Mouse (Mus musculus) heart, embryonic 14.5 days (tissue): ENCODE measurements at regions not wholly inside any gene's neighbourhood (a gene's known extent, or its start where the extent isn't known, plus 50 kb on each side); places are given as distances from the start of the nearest gene placed in this dataset.
A peak's percentile ranks its signal among the peaks of the same experiment; 100 is the strongest.

Experiments used
- ATAC-seq: fragments of 200-750 bp; cut with Nextera tagmentation; 2 replicates; pipeline ENCODE4 v1.8.0; 2017; ENCODE audit warnings: low read depth, moderate TSS enrichment; ENCODE audit not compliant: insufficient number of reproducible peaks, insufficient read depth, low FRiP score
- H3K27ac ChIP-seq, 2 experiments: fragments of 200-500 bp in 1 of 2; fragments of 300-500 bp in 1 of 2; sonication (generic) in 1 of 2; replicated peaks in 1 of 2; 2 replicates each; pipeline ENCODE4 v1.5.1; 2012 to 2014; ENCODE audit warnings: low read depth in 2 of 2, low read length in 2 of 2, control low read depth in 1 of 2, mild to moderate bottlenecking in 1 of 2, mixed read lengths in 1 of 2; ENCODE audit not compliant: control insufficient read depth in 1 of 2, insufficient read depth in 1 of 2
- H3K27me3 ChIP-seq: fragments of 300-500 bp; sonication (generic); 2 replicates; pipeline ENCODE4 v1.6.1; 2014; ENCODE audit warnings: mild to moderate bottlenecking, low read length, control low read depth; ENCODE audit not compliant: control insufficient read depth, insufficient read depth
- H3K36me3 ChIP-seq: fragments of 300-500 bp; sonication (generic); 2 replicates; pipeline ENCODE4 v1.6.1; 2014; ENCODE audit warnings: mild to moderate bottlenecking, control low read depth, low read length, mixed read lengths; ENCODE audit not compliant: control insufficient read depth, insufficient read depth
- H3K4me1 ChIP-seq, 2 experiments: fragments of 200-500 bp in 1 of 2; fragments of 300-500 bp in 1 of 2; sonication (generic) in 1 of 2; 2 replicates each; pipeline ENCODE4 v1.6.1; 2012 to 2014; ENCODE audit warnings: low read length in 2 of 2, control low read depth in 1 of 2, mixed read lengths in 1 of 2; ENCODE audit not compliant: control insufficient read depth in 2 of 2, insufficient read depth in 2 of 2
- H3K4me2 ChIP-seq: fragments of 300-500 bp; sonication (generic); 2 replicates; pipeline ENCODE4 v1.6.1; 2014; ENCODE audit warnings: mild to moderate bottlenecking, low read length
- H3K4me3 ChIP-seq, 2 experiments: fragments of 200-500 bp in 1 of 2; fragments of 300-500 bp in 1 of 2; sonication (generic) in 1 of 2; 2 replicates each; pipeline ENCODE4 v1.5.1; 2012 to 2014; ENCODE audit warnings: low read length in 2 of 2, mild to moderate bottlenecking in 2 of 2, control low read depth in 1 of 2, low read depth in 1 of 2, moderate library complexity in 1 of 2; ENCODE audit not compliant: control insufficient read depth in 1 of 2, insufficient read depth in 1 of 2
- H3K9ac ChIP-seq: fragments of 300-500 bp; sonication (generic); 2 replicates; pipeline ENCODE4 v1.6.1; 2014; ENCODE audit warnings: mild to moderate bottlenecking, low read length
- H3K9me3 ChIP-seq: fragments of 300-500 bp; sonication (generic); 2 replicates; pipeline ENCODE4 v1.6.1; 2016; ENCODE audit warnings: low read length, control low read depth; ENCODE audit not compliant: control insufficient read depth
- WGBS: fragments of 180-500 bp; shearing (Covaris S2); extraction: QIAGEN DNeasy Blood & Tissue Kit; methylation state at CpG from one replicate; pipeline ENCODE4 v1.1.7; 2014; 5-methylcytosine and 5-hydroxymethylcytosine counted together

DNA sequence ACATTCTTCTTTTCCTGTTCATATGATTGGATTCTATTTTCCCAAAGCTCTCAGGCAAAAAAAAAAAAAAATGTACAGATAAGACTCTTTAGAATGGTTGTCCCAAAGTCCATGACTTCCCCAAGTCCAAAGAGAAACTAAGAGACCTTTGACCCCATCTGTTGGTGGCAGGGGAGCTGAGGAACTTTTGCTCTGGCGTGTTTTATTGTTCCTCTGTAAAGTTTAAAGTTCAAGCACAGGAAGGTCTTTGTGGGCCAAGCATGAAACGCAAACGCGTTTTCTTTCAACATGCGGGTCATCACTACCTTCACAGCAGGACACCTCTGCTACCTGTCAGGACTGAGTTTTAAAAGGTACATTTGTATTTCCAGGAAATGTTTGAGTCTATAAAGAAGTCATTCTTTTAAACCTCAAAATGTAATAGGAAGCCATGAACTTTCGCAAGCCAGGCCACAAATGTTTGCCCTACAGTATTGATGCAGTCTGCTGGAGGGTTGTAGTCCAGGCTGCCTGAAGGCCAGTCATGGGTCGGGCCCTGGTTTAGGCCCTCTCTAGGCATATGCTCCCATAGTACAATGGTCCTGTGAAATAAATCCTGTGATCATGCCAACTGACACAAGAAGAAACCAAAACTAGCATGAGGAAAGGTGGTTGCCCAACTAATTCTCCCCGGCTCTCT lies 194.7 kb downstream of the Sp3 start:
- H3K4me3 ChIP-seq, result no peak overlapping the region
- WGBS, result 90% methylated on average over 8 of the region's 8 CpGs

DNA sequence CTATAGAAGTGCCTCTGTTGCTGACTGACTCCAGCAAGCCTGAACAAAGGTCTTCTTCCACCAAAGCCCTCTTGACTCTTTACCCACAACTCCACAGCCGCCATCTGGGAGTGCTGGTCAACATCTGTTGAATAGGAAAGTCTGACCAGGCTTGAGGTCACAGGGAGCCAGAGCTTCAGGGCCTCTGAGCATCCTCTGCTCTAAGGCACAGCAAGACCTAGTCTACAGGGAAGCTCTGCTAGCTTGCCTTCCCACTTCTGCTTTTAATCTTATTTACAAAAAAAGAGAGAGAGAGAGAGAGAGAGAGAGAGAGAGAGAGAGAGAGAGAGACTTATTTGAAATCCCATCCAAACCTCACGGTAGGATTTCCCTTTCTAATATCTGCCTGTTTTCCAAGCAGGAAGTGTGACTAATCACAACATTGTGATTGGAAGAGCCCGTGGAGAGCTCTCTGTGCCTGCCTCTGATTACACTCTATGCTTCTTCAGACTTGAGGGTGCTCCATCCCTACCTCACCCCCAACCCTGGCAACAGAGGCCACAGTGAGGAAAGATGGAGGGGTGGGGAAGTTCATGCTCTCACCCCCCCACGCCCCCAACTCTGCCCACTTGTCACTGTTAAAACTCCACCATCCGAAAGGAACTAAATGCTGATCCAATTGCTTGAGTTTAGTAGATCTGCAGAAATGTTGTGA lies 194.1 kb downstream of the Sp3 start:
- WGBS, result 39% methylated on average over 5 of the region's 5 CpGs
- 0 out of 2 replicates have a peak, but pooled peaks have one; percentile 47 for ATAC-seq
- Histone ChIP-seq H3K4me2 (no peak overlapping the region), H3K4me1 (peaks cover 8 to 16% of the 10 kb centered on the region in 2 experiments), H3K27ac (no peak overlapping the region), H3K4me3 (no peak overlapping the region), H3K9ac (no peak overlapping the region), H3K27me3 (no peaks in the 10 kb centered on the region), H3K36me3 (no peaks in the 10 kb centered on the region), H3K9me3 (no peaks in the 10 kb centered on the region)

More for the DNA sequence above, 194.7 kb downstream of the Sp3 start:
- H3K27me3 ChIP-seq, result no peaks in the 10 kb centered on the region
- H3K9me3 ChIP-seq, result no peaks in the 10 kb centered on the region
- ATAC-seq, result no peak
- H3K9ac ChIP-seq, result no peak overlapping the region
- no peak overlapping the region for H3K27ac ChIP-seq
- no peaks in the 10 kb centered on the region for H3K36me3 ChIP-seq
- H3K4me1 ChIP-seq, result peaks cover 8 to 16% of the 10 kb centered on the region in 2 experiments
- no peak overlapping the region for H3K4me2 ChIP-seq

DNA sequence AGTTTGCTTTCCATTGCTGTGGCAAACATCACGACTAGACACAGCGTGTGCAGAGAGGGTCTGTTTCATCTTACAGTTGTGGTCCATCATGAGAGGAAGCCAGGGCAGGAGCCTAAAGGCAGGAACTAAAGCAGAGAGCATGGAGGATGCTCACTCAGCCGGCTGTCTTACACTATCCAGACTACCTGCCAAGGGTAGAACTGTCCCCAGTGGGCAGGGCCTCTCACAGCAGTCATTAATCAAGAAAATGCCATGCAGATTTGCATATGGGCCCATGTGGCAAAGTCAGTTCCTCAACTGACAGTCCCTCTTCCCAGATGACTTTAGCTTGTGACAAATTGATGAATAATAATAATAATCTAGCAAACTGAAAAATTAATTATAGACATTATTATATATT lies 192.6 kb downstream of the Sp3 start:
- 73% methylated on average over 3 of the region's 3 CpGs for WGBS
- peaks cover 8 to 11% of the 10 kb centered on the region in 2 experiments for H3K4me1 ChIP-seq
- H3K27ac ChIP-seq, result no peak overlapping the region
- no peak overlapping the region for H3K9ac ChIP-seq
- ATAC-seq, result no peak
- no peak overlapping the region for H3K4me2 ChIP-seq
- no peaks in the 10 kb centered on the region for H3K36me3 ChIP-seq
- H3K4me3 ChIP-seq, result no peak overlapping the region
- no peaks in the 10 kb centered on the region for H3K27me3 ChIP-seq
- no peaks in the 10 kb centered on the region for H3K9me3 ChIP-seq

DNA sequence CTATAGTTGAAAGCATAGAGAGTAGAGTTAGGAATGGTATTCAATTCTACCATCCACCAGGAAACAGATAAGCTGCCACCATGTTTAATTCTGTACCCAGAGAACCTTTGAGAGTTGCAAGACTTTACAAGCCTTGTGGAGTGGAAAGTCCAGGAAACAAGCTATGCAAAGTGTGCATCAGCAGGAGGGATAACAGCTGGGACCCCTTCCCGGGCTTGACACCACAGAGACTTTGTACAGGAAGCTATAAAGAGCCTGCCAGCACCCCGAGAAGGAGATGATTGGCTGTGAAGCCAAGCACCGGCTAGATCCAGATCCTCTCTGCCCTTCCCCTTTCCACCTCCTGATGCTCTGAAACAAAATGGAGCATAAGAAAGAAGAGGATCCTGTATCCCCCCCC lies 188.8 kb downstream of the Sp3 start:
- Histone ChIP-seq H3K27ac (no peak overlapping the region), H3K27me3 (no peaks in the 10 kb centered on the region), H3K4me3 (no peak overlapping the region), H3K9ac (no peak overlapping the region), H3K36me3 (no peaks in the 10 kb centered on the region), H3K9me3 (no peaks in the 10 kb centered on the region), H3K4me1 (peaks cover 0 to 2% of the 10 kb centered on the region in 2 experiments; a peak in 2 of 4 replicates), H3K4me2 (no peak overlapping the region)
- ATAC-seq, result no peak
- WGBS, result 60% methylated on average over 3 of the region's 3 CpGs

DNA sequence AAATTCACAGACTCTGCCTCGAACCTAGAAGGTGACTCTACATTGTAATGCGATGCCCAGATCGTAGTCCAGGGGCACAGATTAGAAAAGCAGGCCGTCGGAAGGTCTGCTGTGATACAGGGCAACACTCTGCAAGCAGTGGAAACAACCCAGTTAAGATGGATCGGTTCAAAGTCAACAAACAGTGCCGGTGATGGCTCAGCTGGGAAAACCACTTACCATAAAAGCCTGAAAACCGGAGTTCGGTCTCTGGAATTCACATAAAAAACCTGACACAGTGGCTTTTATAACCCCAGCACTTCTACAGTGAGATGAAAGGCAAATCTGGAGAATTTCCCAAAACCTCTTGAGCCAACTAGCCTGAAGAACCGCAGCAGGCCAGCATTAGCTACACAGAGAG lies 186.8 kb downstream of the Sp3 start:
- ATAC-seq, result no peak
- H3K4me1 ChIP-seq, result peaks cover 0 to 2% of the 10 kb centered on the region in 2 experiments; a peak in 1 of 4 replicates
- H3K9me3 ChIP-seq, result no peaks in the 10 kb centered on the region
- H3K4me2 ChIP-seq, result no peak overlapping the region
- H3K27ac ChIP-seq, result no peak overlapping the region
- no peaks in the 10 kb centered on the region for H3K27me3 ChIP-seq
- WGBS, result 66% methylated on average over 10 of the region's 10 CpGs
- no peak overlapping the region for H3K9ac ChIP-seq
- H3K36me3 ChIP-seq, result no peaks in the 10 kb centered on the region
- H3K4me3 ChIP-seq, result no peak overlapping the region

DNA sequence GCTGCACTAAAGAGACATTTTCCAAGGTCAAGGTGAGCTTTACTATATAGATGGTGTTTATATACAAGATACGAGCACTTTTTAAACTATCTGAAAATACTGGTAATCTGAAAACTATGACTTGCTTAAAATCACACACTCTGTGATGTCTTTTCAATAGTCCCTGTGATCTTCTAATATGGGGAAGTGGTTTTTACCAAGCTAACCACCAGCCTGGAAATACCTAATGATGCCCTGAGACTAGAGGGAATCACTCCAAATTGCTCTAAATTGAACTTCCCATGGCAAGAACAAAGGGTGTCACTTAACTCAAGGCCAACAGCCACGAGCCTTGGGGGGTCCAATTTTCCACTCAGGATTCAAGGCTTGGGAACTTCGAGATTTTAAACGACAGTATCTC lies 185.7 kb downstream of the Sp3 start:
- H3K4me3 ChIP-seq, result no peak overlapping the region
- H3K36me3 ChIP-seq, result no peaks in the 10 kb centered on the region
- H3K27me3 ChIP-seq, result no peaks in the 10 kb centered on the region
- no peaks in the 10 kb centered on the region for H3K9me3 ChIP-seq
- 70% methylated on average over 4 of the region's 4 CpGs for WGBS
- H3K4me2 ChIP-seq, result no peak overlapping the region
- H3K4me1 ChIP-seq, result peaks cover 0 to 2% of the 10 kb centered on the region in 2 experiments; a peak in 1 of 4 replicates
- H3K27ac ChIP-seq, result no peak overlapping the region
- ATAC-seq, result no peak
- no peak overlapping the region for H3K9ac ChIP-seq

DNA sequence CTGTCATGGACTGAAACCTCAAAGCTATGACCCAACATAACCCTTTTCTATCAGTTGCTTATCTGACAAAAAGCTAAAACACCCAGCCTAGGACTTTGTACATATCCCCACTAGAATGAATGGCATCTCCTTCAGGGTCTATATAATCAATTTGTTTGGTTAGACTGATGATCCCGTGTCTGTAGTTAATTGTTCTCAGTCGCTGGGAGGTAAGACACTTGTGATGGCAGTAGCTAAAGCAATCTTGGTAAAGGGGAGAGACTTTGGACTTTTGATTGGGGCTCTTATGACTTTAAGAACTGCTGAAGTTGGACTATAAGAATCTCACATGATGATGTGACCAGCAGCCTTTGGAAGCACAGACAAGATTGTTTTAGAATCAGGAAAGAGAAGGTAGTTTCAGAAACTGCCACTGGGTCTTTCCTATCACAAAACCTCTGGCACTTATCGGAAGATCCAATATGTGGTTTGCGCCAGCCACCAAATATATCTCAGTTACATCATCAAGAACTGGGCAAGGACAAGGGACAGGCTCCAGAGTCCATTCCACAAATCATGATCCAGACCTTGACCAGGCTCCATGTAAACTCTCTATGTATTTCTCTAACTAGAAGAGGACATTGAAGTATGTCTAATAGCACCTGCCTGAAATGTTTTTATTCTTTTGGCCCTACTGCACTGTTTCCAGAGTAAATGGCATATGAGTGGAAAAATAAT lies 183.1 kb downstream of the Sp3 start:
- no peak overlapping the region for H3K4me2 ChIP-seq
- no peak overlapping the region for H3K4me3 ChIP-seq
- no peaks in the 10 kb centered on the region for H3K9me3 ChIP-seq
- 86% methylated on average over 4 of the region's 4 CpGs for WGBS
- peaks cover 0 to 2% of the 10 kb centered on the region in 2 experiments; a peak in 1 of 4 replicates for H3K4me1 ChIP-seq
- H3K9ac ChIP-seq, result no peak overlapping the region
- H3K27me3 ChIP-seq, result no peaks in the 10 kb centered on the region
- H3K36me3 ChIP-seq, result no peaks in the 10 kb centered on the region
- H3K27ac ChIP-seq, result no peak overlapping the region
- no peak for ATAC-seq
